Mouse (Mus musculus) limb, embryonic 13.5 days (tissue): ENCODE results near the gene 1700001O22Rik. TPM values are rescaled to one million over a fixed set of nuclear protein-coding genes. Genes with fewer than 3 reads are reported as not detected.

Source experiments
- ATAC-seq: fragments of 200-750 bp; cut with Nextera tagmentation; 2 replicates; pipeline ENCODE4 v1.8.0; 2017; ENCODE audit warnings: low read depth, moderate number of reproducible peaks, moderate TSS enrichment; ENCODE audit not compliant: low FRiP score
- H3K27ac ChIP-seq: fragments of 300-500 bp; sonication (generic); 2 replicates; pipeline ENCODE4 v1.5.1; 2015; ENCODE audit warnings: inconsistent platforms, mild to moderate bottlenecking, moderate library complexity
- H3K27me3 ChIP-seq: fragments of 300-500 bp; sonication (generic); 2 replicates; pipeline ENCODE4 v1.6.1; 2015; ENCODE audit warnings: mild to moderate bottlenecking, inconsistent platforms
- H3K36me3 ChIP-seq: fragments of 300-500 bp; sonication (generic); 2 replicates; pipeline ENCODE4 v1.6.1; 2015; ENCODE audit warnings: inconsistent platforms, mild to moderate bottlenecking, moderate library complexity
- H3K4me1 ChIP-seq: fragments of 300-500 bp; sonication (generic); 2 replicates; pipeline ENCODE4 v1.6.1; 2015; ENCODE audit warnings: inconsistent platforms
- H3K4me2 ChIP-seq: fragments of 300-500 bp; sonication (generic); replicated peaks from 2 replicates; pipeline ENCODE4 v1.6.1; 2015; ENCODE audit warnings: inconsistent platforms, mild to moderate bottlenecking, moderate library complexity
- H3K4me3 ChIP-seq: fragments of 300-500 bp; sonication (generic); 2 replicates; pipeline ENCODE4 v1.5.1; 2015; ENCODE audit warnings: moderate library complexity, mild to moderate bottlenecking, inconsistent platforms
- H3K9ac ChIP-seq: fragments of 300-500 bp; sonication (generic); 2 replicates; pipeline ENCODE4 v1.6.1; 2015; ENCODE audit warnings: mild to moderate bottlenecking, inconsistent platforms
- H3K9me3 ChIP-seq: fragments of 300-500 bp; sonication (generic); 2 replicates; pipeline ENCODE4 v1.6.1; 2016; ENCODE audit warnings: inconsistent platforms
- WGBS: fragments of 180-500 bp; shearing (Covaris S2); methylation state at CpG from one replicate; pipeline ENCODE4 v1.1.7; 2015; 5-methylcytosine and 5-hydroxymethylcytosine counted together
- polyA plus RNA-seq: library from polyadenylated mRNA; unstranded; fragments of >200 nt; fragmentation: Nextera tagmentation; extraction: Ambion mirVana; gene quantifications from 2 replicates; pipeline ENCODE4 v1.2.1, GENCODE M21; 2015

Gene 1700001O22Rik
- polyA plus RNA-seq, 1 experiment from 2014 or later, result 3.2 TPM

- H3K27me3 ChIP-seq, result no peaks in the 10 kb centered on the region
- peaks cover 20% of the 10 kb centered on the region for H3K4me1 ChIP-seq
- H3K27ac ChIP-seq, result peak overlapping the region; percentile 44; the same call in 1 of the 2 replicates
- no peaks in the 10 kb centered on the region for H3K9me3 ChIP-seq
- H3K4me3 ChIP-seq, result no peak overlapping the region
- H3K36me3 ChIP-seq, result no peaks in the 10 kb centered on the region
- H3K9ac ChIP-seq, result no peak overlapping the region
- H3K4me2 ChIP-seq, result no peak overlapping the region
- WGBS, result 81% methylated on average over 8 of the region's 8 CpGs
- no peak for ATAC-seq
These were observed 30.0 kb downstream of the 1700001O22Rik start for GRCm38 (mm10) chr2:30773313-30774005.

- peak overlapping the region; percentile 44; the same call in 1 of the 2 replicates for H3K27ac ChIP-seq
- no peaks in the 10 kb centered on the region for H3K9me3 ChIP-seq
- H3K4me3 ChIP-seq, result no peak overlapping the region
- H3K9ac ChIP-seq, result 0 out of 2 replicates have a peak overlapping the region, but pooled peaks have one; percentile 8
- H3K36me3 ChIP-seq, result no peaks in the 10 kb centered on the region
- 54% methylated on average over 15 of the region's 15 CpGs for WGBS
- no peak for ATAC-seq
- peaks cover 22% of the 10 kb centered on the region for H3K4me1 ChIP-seq
- H3K27me3 ChIP-seq, result no peaks in the 10 kb centered on the region
- no peak overlapping the region for H3K4me2 ChIP-seq
These were observed 30.7 kb downstream of the 1700001O22Rik start for GRCm38 (mm10) chr2:30772581-30773312.

- peak overlapping the region; percentile 79 for H3K9ac ChIP-seq
- peaks cover 23% of the 10 kb centered on the region for H3K4me1 ChIP-seq
- no peaks in the 10 kb centered on the region for H3K9me3 ChIP-seq
- peak overlapping the region; percentile 53 for H3K4me3 ChIP-seq
- H3K27me3 ChIP-seq, result no peaks in the 10 kb centered on the region
- peak overlapping the region; percentile 33; the same call in 1 of the 2 replicates for H3K27ac ChIP-seq
- H3K36me3 ChIP-seq, result no peaks in the 10 kb centered on the region
- peak; percentile 34; the same call in 1 of the 2 replicates for ATAC-seq
- H3K4me2 ChIP-seq, result peak overlapping the region; percentile 95
- WGBS, result 9% methylated on average over 19 of the region's 19 CpGs
These were observed 31.5 kb downstream of the 1700001O22Rik start for GRCm38 (mm10) chr2:30771806-30772460.

GRCm38 (mm10) chr2:30771368-30771805, 32.1 kb downstream of the 1700001O22Rik start:
- Histone ChIP-seq H3K27me3 (no peaks in the 10 kb centered on the region), H3K4me3 (peak overlapping the region; percentile 53), H3K4me2 (peak overlapping the region; percentile 95), H3K9ac (peak overlapping the region; percentile 79), H3K4me1 (peaks cover 23% of the 10 kb centered on the region), H3K27ac (0 out of 2 replicates have a peak overlapping the region, but pooled peaks have one; percentile 33), H3K9me3 (no peaks in the 10 kb centered on the region), H3K36me3 (no peaks in the 10 kb centered on the region)
- 0 out of 2 replicates have a peak, but pooled peaks have one; percentile 3 for ATAC-seq
- under 1% methylated on average over 48 of the region's 51 CpGs for WGBS

GRCm38 (mm10) chr2:30769187-30769586, 34.3 kb downstream of the 1700001O22Rik start:
- H3K9ac ChIP-seq, result no peak overlapping the region
- peaks cover 6% of the 10 kb centered on the region; the same call in 1 of the 2 replicates for H3K9me3 ChIP-seq
- H3K36me3 ChIP-seq, result no peaks in the 10 kb centered on the region
- H3K4me3 ChIP-seq, result no peak overlapping the region
- ATAC-seq, result no peak
- no peak overlapping the region for H3K27ac ChIP-seq
- H3K4me1 ChIP-seq, result peaks cover 23% of the 10 kb centered on the region
- 45% methylated on average over 6 of the region's 6 CpGs for WGBS
- H3K4me2 ChIP-seq, result no peak overlapping the region
- H3K27me3 ChIP-seq, result no peaks in the 10 kb centered on the region

GRCm38 (mm10) chr2:30768529-30768928, 34.9 kb downstream of the 1700001O22Rik start:
- Histone ChIP-seq H3K4me2 (no peak overlapping the region), H3K27ac (no peak overlapping the region), H3K27me3 (no peaks in the 10 kb centered on the region), H3K9me3 (peaks cover 6% of the 10 kb centered on the region; the same call in 1 of the 2 replicates), H3K4me1 (peaks cover 23% of the 10 kb centered on the region), H3K36me3 (no peaks in the 10 kb centered on the region), H3K4me3 (no peak overlapping the region), H3K9ac (no peak overlapping the region)
- WGBS, result 85% methylated on average over 5 of the region's 5 CpGs
- ATAC-seq, result no peak

- Histone ChIP-seq H3K4me1 (peaks cover 22% of the 10 kb centered on the region), H3K4me2 (no peak overlapping the region), H3K9me3 (peaks cover 8% of the 10 kb centered on the region; the same call in 1 of the 2 replicates), H3K36me3 (no peaks in the 10 kb centered on the region), H3K9ac (no peak overlapping the region), H3K27ac (no peak overlapping the region), H3K4me3 (no peak overlapping the region), H3K27me3 (no peaks in the 10 kb centered on the region)
- 70% methylated on average over 7 of the region's 7 CpGs for WGBS
- no peak for ATAC-seq
These were observed 35.7 kb downstream of the 1700001O22Rik start for GRCm38 (mm10) chr2:30767626-30768240.

- no peak overlapping the region for H3K9ac ChIP-seq
- ATAC-seq, result no peak
- H3K9me3 ChIP-seq, result peaks cover 14% of the 10 kb centered on the region; the same call in 1 of the 2 replicates
- WGBS, result 81% methylated on average over 5 of the region's 5 CpGs
- H3K4me3 ChIP-seq, result no peak overlapping the region
- no peak overlapping the region for H3K27ac ChIP-seq
- H3K4me2 ChIP-seq, result no peak overlapping the region
- no peaks in the 10 kb centered on the region for H3K36me3 ChIP-seq
- no peaks in the 10 kb centered on the region for H3K27me3 ChIP-seq
- H3K4me1 ChIP-seq, result peaks cover 9% of the 10 kb centered on the region
These were observed 37.0 kb downstream of the 1700001O22Rik start for GRCm38 (mm10) chr2:30766446-30766845.

GRCm38 (mm10) chr2:30760706-30761105, 42.8 kb downstream of the 1700001O22Rik start:
- H3K4me2 ChIP-seq, result no peak overlapping the region
- H3K4me1 ChIP-seq, result peaks cover 30% of the 10 kb centered on the region
- no peak overlapping the region for H3K27ac ChIP-seq
- no peaks in the 10 kb centered on the region for H3K27me3 ChIP-seq
- peaks cover 18% of the 10 kb centered on the region; the same call in 1 of the 2 replicates for H3K9me3 ChIP-seq
- WGBS, result 41% methylated on average over 6 of the region's 6 CpGs
- no peaks in the 10 kb centered on the region for H3K36me3 ChIP-seq
- no peak overlapping the region for H3K4me3 ChIP-seq
- no peak for ATAC-seq
- no peak overlapping the region for H3K9ac ChIP-seq

GRCm38 (mm10) chr2:30759858-30760547, 43.5 kb downstream of the 1700001O22Rik start:
- no peak overlapping the region for H3K9ac ChIP-seq
- 57% methylated on average over 10 of the region's 10 CpGs for WGBS
- no peaks in the 10 kb centered on the region for H3K36me3 ChIP-seq
- no peak overlapping the region for H3K4me2 ChIP-seq
- H3K27me3 ChIP-seq, result no peaks in the 10 kb centered on the region
- H3K4me1 ChIP-seq, result peaks cover 32% of the 10 kb centered on the region
- no peak overlapping the region for H3K4me3 ChIP-seq
- peak overlapping the region; percentile 97; the same call in 1 of the 2 replicates for H3K27ac ChIP-seq
- ATAC-seq, result no peak
- H3K9me3 ChIP-seq, result peaks cover 19% of the 10 kb centered on the region; the same call in 1 of the 2 replicates

GRCm38 (mm10) chr2:30759442-30759841, 44.0 kb downstream of the 1700001O22Rik start:
- Histone ChIP-seq H3K4me1 (peaks cover 36% of the 10 kb centered on the region), H3K9me3 (peaks cover 13% of the 10 kb centered on the region; the same call in 1 of the 2 replicates), H3K9ac (no peak overlapping the region; the same call in 1 of the 2 replicates), H3K27me3 (no peaks in the 10 kb centered on the region), H3K4me2 (no peak overlapping the region), H3K27ac (peak overlapping the region; percentile 97), H3K4me3 (no peak overlapping the region), H3K36me3 (no peaks in the 10 kb centered on the region)
- no peak for ATAC-seq
- WGBS, result 84% methylated on average over 4 of the region's 4 CpGs
